Mouse (Mus musculus) liver, postnatal 0 days (tissue): ENCODE results near the gene Ost4.

ENCODE experiments used
- CTCF ChIP-seq: sonication (generic); IDR thresholded peaks from 2 replicates; pipeline ENCODE4 v1.5.1; 2016; ENCODE audit warnings: antibody characterized with exemption, low read depth
- EP300 ChIP-seq: IDR thresholded peaks from 2 replicates; pipeline ENCODE4 v1.6.1; 2016; ENCODE audit warnings: antibody characterized with exemption, low read depth, mild to moderate bottlenecking

DNA sequence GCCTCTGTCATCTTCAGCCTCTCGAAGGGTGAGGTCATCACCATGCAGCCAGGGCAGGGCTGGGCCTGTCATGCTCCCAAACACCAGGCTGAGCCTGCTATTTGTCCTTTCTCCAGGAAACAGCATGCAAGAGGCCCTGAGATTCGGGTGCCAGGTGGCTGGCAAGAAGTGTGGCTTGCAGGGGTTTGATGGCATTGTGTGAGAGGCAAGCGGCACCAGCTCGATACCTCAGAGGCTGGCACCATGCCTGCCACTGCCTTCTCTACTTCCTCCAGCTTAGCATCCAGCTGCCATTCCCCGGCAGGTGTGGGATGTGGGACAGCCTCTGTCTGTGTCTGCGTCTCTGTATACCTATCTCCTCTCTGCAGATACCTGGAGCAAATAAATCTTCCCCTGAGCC lies 23.3 kb upstream of the Ost4 start:
- TF ChIP-seq CTCF (no peak), EP300 (no peak)
